Mouse (Mus musculus): Measurements from ENCODE around the gene Zdhhc21. TPM values are rescaled to one million over a fixed set of nuclear protein-coding genes. Genes with fewer than 3 reads are reported as not detected.

Zdhhc21 gene
- polyA plus RNA-seq, 1 experiment, result 2.4 TPM

- no peak for DNase-seq (ENCODE audit: low read depth in 1 of 2, low spot score in 2 of 2)
- WGBS, result 77% methylated on average over 1 of the region's 1 CpGs
- Histone ChIP-seq H3K36me3 (ENCODE audit: control insufficient read depth, insufficient read depth, low read length) (no peaks in the 10 kb centered on the region), H3K4me3 (ENCODE audit: extremely low read depth, insufficient read depth, insufficient read length) (no peak overlapping the region), H3K27ac (ENCODE audit: insufficient read depth, low read length) (no peak overlapping the region), H3K4me1 (ENCODE audit: control insufficient read depth, insufficient read depth, insufficient read length) (no peaks in the 10 kb centered on the region), H3K27me3 (ENCODE audit: control insufficient read depth, insufficient read depth, low read length) (no peaks in the 10 kb centered on the region)
- TF ChIP-seq CTCF (IDR thresholded peaks at IDR 0.05; ENCODE audit: extremely low read depth, insufficient read depth, insufficient read length, insufficient replicate concordance) (no peak), POLR2A (IDR thresholded peaks at IDR 0.05; ENCODE audit: low read depth, low read length) (no peak)
Measured at GRCm38 (mm10) chr4:82885535-82885913, 25.8 kb upstream of the Zdhhc21 start.

- no peak for DNase-seq (ENCODE audit: low read depth in 1 of 2, low spot score in 2 of 2)
- Histone ChIP-seq H3K4me1 (ENCODE audit: control insufficient read depth, insufficient read depth, insufficient read length) (no peaks in the 10 kb centered on the region), H3K4me3 (ENCODE audit: extremely low read depth, insufficient read depth, insufficient read length) (no peak within 1 kb of the TSS), H3K36me3 (ENCODE audit: control insufficient read depth, insufficient read depth, low read length) (no peaks in the 10 kb centered on the region), H3K27ac (ENCODE audit: insufficient read depth, low read length) (no peak within 1 kb of the TSS), H3K27me3 (ENCODE audit: control insufficient read depth, insufficient read depth, low read length) (no peaks in the 10 kb centered on the region)
- no peak for TF ChIP-seq POLR2A (IDR thresholded peaks at IDR 0.05; ENCODE audit: low read depth, low read length)
- TF ChIP-seq CTCF (IDR thresholded peaks at IDR 0.05; ENCODE audit: extremely low read depth, insufficient read depth, insufficient read length, insufficient replicate concordance), result no peak
- 84% methylated on average over 19 of the region's 19 CpGs for WGBS
Measured at GRCm38 (mm10) chr4:82884636-82885534, 25.1 kb upstream of the Zdhhc21 start, which contains the start of gene Cer1. Gene Cer1, minus strand, starts transcription at chr4:82885148.

GRCm38 (mm10) chr4:82882500-82882899 lies 22.7 kb upstream of the Zdhhc21 start:
- 86% methylated on average over 9 of the region's 9 CpGs for WGBS
- H3K27me3 ChIP-seq (ENCODE audit: control insufficient read depth, insufficient read depth, low read length), result no peaks in the 10 kb centered on the region
- no peaks in the 10 kb centered on the region for H3K4me1 ChIP-seq (ENCODE audit: control insufficient read depth, insufficient read depth, insufficient read length)
- no peak overlapping the region for H3K4me3 ChIP-seq (ENCODE audit: extremely low read depth, insufficient read depth, insufficient read length)
- TF ChIP-seq CTCF (IDR thresholded peaks at IDR 0.05; ENCODE audit: extremely low read depth, insufficient read depth, insufficient read length, insufficient replicate concordance) (no peak), POLR2A (IDR thresholded peaks at IDR 0.05; ENCODE audit: low read depth, low read length) (no peak)
- no peaks in the 10 kb centered on the region for H3K36me3 ChIP-seq (ENCODE audit: control insufficient read depth, insufficient read depth, low read length)
- no peak overlapping the region for H3K27ac ChIP-seq (ENCODE audit: insufficient read depth, low read length)
- DNase-seq (ENCODE audit: low read depth in 1 of 2, low spot score in 2 of 2), result no peak

GRCm38 (mm10) chr4:82881366-82881765 lies 21.6 kb upstream of the Zdhhc21 start:
- DNase-seq (ENCODE audit: low read depth in 1 of 2, low spot score in 2 of 2), result no peak
- WGBS, result 82% methylated on average over 3 of the region's 3 CpGs
- no peak overlapping the region for H3K4me3 ChIP-seq (ENCODE audit: extremely low read depth, insufficient read depth, insufficient read length)
- H3K4me1 ChIP-seq (ENCODE audit: control insufficient read depth, insufficient read depth, insufficient read length), result no peaks in the 10 kb centered on the region
- TF ChIP-seq CTCF (IDR thresholded peaks at IDR 0.05; ENCODE audit: extremely low read depth, insufficient read depth, insufficient read length, insufficient replicate concordance), result no peak
- no peak for TF ChIP-seq POLR2A (IDR thresholded peaks at IDR 0.05; ENCODE audit: low read depth, low read length)
- no peak overlapping the region for H3K27ac ChIP-seq (ENCODE audit: insufficient read depth, low read length)
- no peaks in the 10 kb centered on the region for H3K36me3 ChIP-seq (ENCODE audit: control insufficient read depth, insufficient read depth, low read length)
- H3K27me3 ChIP-seq (ENCODE audit: control insufficient read depth, insufficient read depth, low read length), result no peaks in the 10 kb centered on the region

- DNase-seq (ENCODE audit: low read depth in 1 of 2, low spot score in 2 of 2), result no peak
- no peak overlapping the region for H3K27ac ChIP-seq (ENCODE audit: insufficient read depth, low read length)
- H3K4me1 ChIP-seq (ENCODE audit: control insufficient read depth, insufficient read depth, insufficient read length), result no peaks in the 10 kb centered on the region
- TF ChIP-seq POLR2A (IDR thresholded peaks at IDR 0.05; ENCODE audit: low read depth, low read length), result no peak
- WGBS, result 90% methylated on average over 2 of the region's 2 CpGs
- H3K27me3 ChIP-seq (ENCODE audit: control insufficient read depth, insufficient read depth, low read length), result no peaks in the 10 kb centered on the region
- no peaks in the 10 kb centered on the region for H3K36me3 ChIP-seq (ENCODE audit: control insufficient read depth, insufficient read depth, low read length)
- H3K4me3 ChIP-seq (ENCODE audit: extremely low read depth, insufficient read depth, insufficient read length), result no peak overlapping the region
Measured at GRCm38 (mm10) chr4:82880243-82880642, 20.5 kb upstream of the Zdhhc21 start.

GRCm38 (mm10) chr4:82879152-82879551 lies 19.4 kb upstream of the Zdhhc21 start:
- no peaks in the 10 kb centered on the region for H3K27me3 ChIP-seq (ENCODE audit: control insufficient read depth, insufficient read depth, low read length)
- H3K27ac ChIP-seq (ENCODE audit: insufficient read depth, low read length), result no peak overlapping the region
- no peak for DNase-seq (ENCODE audit: low read depth in 1 of 2, low spot score in 2 of 2)
- no peaks in the 10 kb centered on the region for H3K4me1 ChIP-seq (ENCODE audit: control insufficient read depth, insufficient read depth, insufficient read length)
- no peak overlapping the region for H3K4me3 ChIP-seq (ENCODE audit: extremely low read depth, insufficient read depth, insufficient read length)
- TF ChIP-seq POLR2A (IDR thresholded peaks at IDR 0.05; ENCODE audit: low read depth, low read length) (no peak), CTCF (IDR thresholded peaks at IDR 0.05; ENCODE audit: extremely low read depth, insufficient read depth, insufficient read length, insufficient replicate concordance) (no peak)
- 87% methylated on average over 6 of the region's 6 CpGs for WGBS
- no peaks in the 10 kb centered on the region for H3K36me3 ChIP-seq (ENCODE audit: control insufficient read depth, insufficient read depth, low read length)

DNA sequence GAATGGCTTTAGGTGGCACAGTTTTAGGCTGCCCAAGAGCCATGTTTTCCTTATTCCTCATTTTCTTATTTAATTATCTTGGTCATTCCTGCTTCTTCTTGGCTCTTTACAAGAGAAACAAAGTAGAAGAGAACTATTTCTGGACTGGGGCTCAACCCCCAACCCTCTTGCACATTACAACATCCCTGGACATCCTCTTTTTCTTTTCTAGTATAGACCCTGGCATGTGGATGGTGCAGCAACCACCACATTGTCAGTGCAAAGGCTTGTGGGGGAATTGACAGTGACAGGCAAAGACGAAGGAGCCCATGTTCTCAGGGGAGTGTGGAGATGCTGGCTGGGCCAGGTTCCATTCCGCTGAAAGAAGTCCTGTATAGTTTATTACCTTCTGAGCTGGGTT lies 16.9 kb upstream of the Zdhhc21 start:
- Histone ChIP-seq H3K27ac (ENCODE audit: insufficient read depth, low read length) (no peak overlapping the region), H3K27me3 (ENCODE audit: control insufficient read depth, insufficient read depth, low read length) (no peaks in the 10 kb centered on the region), H3K4me3 (ENCODE audit: extremely low read depth, insufficient read depth, insufficient read length) (no peak overlapping the region), H3K4me1 (ENCODE audit: control insufficient read depth, insufficient read depth, insufficient read length) (no peaks in the 10 kb centered on the region), H3K36me3 (ENCODE audit: control insufficient read depth, insufficient read depth, low read length) (no peaks in the 10 kb centered on the region)
- WGBS, result 84% methylated on average over 2 of the region's 2 CpGs
- TF ChIP-seq POLR2A (IDR thresholded peaks at IDR 0.05; ENCODE audit: low read depth, low read length) (no peak), CTCF (IDR thresholded peaks at IDR 0.05; ENCODE audit: extremely low read depth, insufficient read depth, insufficient read length, insufficient replicate concordance) (no peak)
- DNase-seq (ENCODE audit: low read depth in 1 of 2, low spot score in 2 of 2), result no peak

Measured in spleen, adult 2 months (tissue).